Mouse (Mus musculus): ENCODE results near the gene Cpsf4.

DNA sequence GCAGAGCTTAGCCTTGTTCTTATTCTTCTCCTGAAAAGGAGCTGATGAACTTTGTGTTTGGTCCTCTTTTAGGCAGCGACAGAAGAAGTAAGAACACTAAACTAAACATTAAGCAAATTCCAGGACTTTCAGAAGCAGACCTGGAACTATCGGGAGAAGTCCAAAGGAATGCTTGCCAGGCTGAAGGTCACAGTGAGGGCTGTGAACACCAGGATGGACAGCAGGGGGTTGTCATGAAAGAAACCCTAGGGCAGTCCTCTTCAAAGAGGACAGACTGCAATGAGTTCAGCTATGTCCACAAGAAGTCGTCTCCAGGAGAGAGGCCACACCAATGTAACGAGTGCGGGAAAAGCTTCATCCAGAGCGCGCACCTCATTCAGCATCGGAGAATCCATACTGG is 53.0 kb downstream of the Cpsf4 start:
- TF ChIP-seq CTCF (IDR thresholded peaks at IDR 0.05; ENCODE audit: extremely low read depth, insufficient read length, insufficient replicate concordance, low read depth, low read length): no peak
- no peak for TF ChIP-seq POLR2A (IDR thresholded peaks at IDR 0.05; ENCODE audit: low read depth, low read length)
